Mouse (Mus musculus) liver, postnatal 0 days (tissue): Measurements from ENCODE around the gene Nit2.

Source experiments
- CTCF ChIP-seq: sonication (generic); IDR thresholded peaks from 2 replicates; pipeline ENCODE4 v1.5.1; 2016; ENCODE audit warnings: antibody characterized with exemption, low read depth
- EP300 ChIP-seq: IDR thresholded peaks from 2 replicates; pipeline ENCODE4 v1.6.1; 2016; ENCODE audit warnings: antibody characterized with exemption, low read depth, mild to moderate bottlenecking

GRCm38 (mm10) chr16:57211037-57211436, 43.9 kb upstream of the Nit2 start:
- TF ChIP-seq CTCF = no peak
- no peak for TF ChIP-seq EP300
